Mouse (Mus musculus): ENCODE measurements around the gene Zc3h4. TPM values are rescaled to one million over a fixed set of nuclear protein-coding genes. Genes with fewer than 3 reads are reported as not detected.

The Zc3h4 gene
- polyA plus RNA-seq, 2 experiments from 2014 or later = 14.0 to 16.1 TPM

GRCm38 (mm10) chr7:16441241-16441640 is 40.5 kb downstream of the Zc3h4 start:
- no peak for ATAC-seq

- no peak for ATAC-seq
Observed at GRCm38 (mm10) chr7:16451656-16452055, 50.9 kb downstream of the Zc3h4 start.

- peak; percentile 99 for ATAC-seq
Observed at GRCm38 (mm10) chr7:16452587-16453073, 51.9 kb downstream of the Zc3h4 start, which contains the start of gene Tmem160. TSS of gene Tmem160 (plus strand) at chr7:16452779.

GRCm38 (mm10) chr7:16453118-16453711 is 52.5 kb downstream of the Zc3h4 start:
- peak; percentile 26 for ATAC-seq

GRCm38 (mm10) chr7:16455016-16455415 is 54.3 kb downstream of the Zc3h4 start:
- no peak for ATAC-seq

- ATAC-seq = no peak
Observed at GRCm38 (mm10) chr7:16456289-16456688, 55.6 kb downstream of the Zc3h4 start.

- ATAC-seq = no peak
Observed at GRCm38 (mm10) chr7:16460566-16460965, 59.9 kb downstream of the Zc3h4 start.

- ATAC-seq = no peak
Observed at GRCm38 (mm10) chr7:16461151-16461550, 60.4 kb downstream of the Zc3h4 start.

- ATAC-seq = no peak
Observed at GRCm38 (mm10) chr7:16461705-16462104, 61.0 kb downstream of the Zc3h4 start.

GRCm38 (mm10) chr7:16463214-16463613 is 62.5 kb downstream of the Zc3h4 start:
- peak; percentile 60 for ATAC-seq

- ATAC-seq = no peak
Observed at GRCm38 (mm10) chr7:16465160-16465559, 64.5 kb downstream of the Zc3h4 start.

- no peak for ATAC-seq
Observed at GRCm38 (mm10) chr7:16465568-16465967, 64.9 kb downstream of the Zc3h4 start.

- no peak for ATAC-seq
Observed at GRCm38 (mm10) chr7:16466565-16466964, 65.9 kb downstream of the Zc3h4 start.

- ATAC-seq = no peak
Observed at GRCm38 (mm10) chr7:16468115-16468514, 67.4 kb downstream of the Zc3h4 start.

- ATAC-seq = no peak
Observed at GRCm38 (mm10) chr7:16471549-16471948, 70.8 kb downstream of the Zc3h4 start.

GRCm38 (mm10) chr7:16472116-16472709 is 71.5 kb downstream of the Zc3h4 start:
- ATAC-seq = no peak

- ATAC-seq = no peak
Observed at GRCm38 (mm10) chr7:16473847-16474246, 73.1 kb downstream of the Zc3h4 start.

GRCm38 (mm10) chr7:16474445-16474844 is 73.7 kb downstream of the Zc3h4 start:
- no peak for ATAC-seq

- ATAC-seq = no peak
Observed at GRCm38 (mm10) chr7:16475321-16475720, 74.6 kb downstream of the Zc3h4 start.

- no peak for ATAC-seq
Observed at GRCm38 (mm10) chr7:16475764-16476599, 75.3 kb downstream of the Zc3h4 start.

GRCm38 (mm10) chr7:16476600-16476989 is 75.9 kb downstream of the Zc3h4 start:
- no peak for ATAC-seq

GRCm38 (mm10) chr7:16477628-16478027 is 76.9 kb downstream of the Zc3h4 start, which contains the start of gene Npas1:
TSS of gene Npas1 (minus strand) at chr7:16477728.
- ATAC-seq = no peak
